Mouse (Mus musculus): ENCODE measurements at regions not wholly inside any gene's neighbourhood (a gene's known extent, or its start where the extent isn't known, plus 50 kb on each side); places are given as distances from the start of the nearest gene placed in this dataset.

GRCm38 (mm10) chr13:102250884-102251283 is 442.5 kb upstream of the Cd180 start:
- no peak for DNase-seq (ENCODE audit: low spot score)

- no peak for DNase-seq (ENCODE audit: low spot score)
These were observed 441.6 kb upstream of the Cd180 start for GRCm38 (mm10) chr13:102251709-102252108.

GRCm38 (mm10) chr13:102255401-102256371 is 437.7 kb upstream of the Cd180 start:
- no peak for DNase-seq (ENCODE audit: low spot score)

- DNase-seq (ENCODE audit: low spot score), result no peak
These were observed 435.2 kb upstream of the Cd180 start for GRCm38 (mm10) chr13:102258207-102258606.

GRCm38 (mm10) chr13:102273818-102274217 is 419.5 kb upstream of the Cd180 start:
- no peak for DNase-seq (ENCODE audit: low spot score)

GRCm38 (mm10) chr13:102275296-102275695 is 418.1 kb upstream of the Cd180 start:
- DNase-seq (ENCODE audit: low spot score), result no peak

GRCm38 (mm10) chr13:102276885-102277284 is 416.5 kb upstream of the Cd180 start:
- DNase-seq (ENCODE audit: low spot score), result no peak

- no peak for DNase-seq (ENCODE audit: low spot score)
These were observed 413.2 kb upstream of the Cd180 start for GRCm38 (mm10) chr13:102280198-102280597.

- no peak for DNase-seq (ENCODE audit: low spot score)
These were observed 398.9 kb upstream of the Cd180 start for GRCm38 (mm10) chr13:102294451-102294850.

- no peak for DNase-seq (ENCODE audit: low spot score)
These were observed 398.3 kb upstream of the Cd180 start for GRCm38 (mm10) chr13:102295079-102295478.

- DNase-seq (ENCODE audit: low spot score), result no peak
These were observed 385.4 kb upstream of the Cd180 start for GRCm38 (mm10) chr13:102307983-102308382.

- DNase-seq (ENCODE audit: low spot score), result no peak
These were observed 381.3 kb upstream of the Cd180 start for GRCm38 (mm10) chr13:102312096-102312495.

- DNase-seq (ENCODE audit: low spot score), result no peak
These were observed 377.3 kb upstream of the Cd180 start for GRCm38 (mm10) chr13:102315921-102316692.

GRCm38 (mm10) chr13:102318891-102319404 is 374.4 kb upstream of the Cd180 start:
- no peak for DNase-seq (ENCODE audit: low spot score)

GRCm38 (mm10) chr13:102319453-102319852 is 373.9 kb upstream of the Cd180 start:
- no peak for DNase-seq (ENCODE audit: low spot score)

GRCm38 (mm10) chr13:102323876-102324275 is 369.5 kb upstream of the Cd180 start:
- no peak for DNase-seq (ENCODE audit: low spot score)

GRCm38 (mm10) chr13:102326003-102326402 is 367.4 kb upstream of the Cd180 start:
- no peak for DNase-seq (ENCODE audit: low spot score)

- DNase-seq (ENCODE audit: low spot score), result no peak
These were observed 366.8 kb upstream of the Cd180 start for GRCm38 (mm10) chr13:102326544-102326943.

GRCm38 (mm10) chr13:102333667-102334066 is 359.7 kb upstream of the Cd180 start:
- no peak for DNase-seq (ENCODE audit: low spot score)

GRCm38 (mm10) chr13:102334131-102334534 is 359.2 kb upstream of the Cd180 start:
- no peak for DNase-seq (ENCODE audit: low spot score)

GRCm38 (mm10) chr13:102343236-102343635 is 350.1 kb upstream of the Cd180 start:
- no peak for DNase-seq (ENCODE audit: low spot score)
